In the genomic region with DNA sequence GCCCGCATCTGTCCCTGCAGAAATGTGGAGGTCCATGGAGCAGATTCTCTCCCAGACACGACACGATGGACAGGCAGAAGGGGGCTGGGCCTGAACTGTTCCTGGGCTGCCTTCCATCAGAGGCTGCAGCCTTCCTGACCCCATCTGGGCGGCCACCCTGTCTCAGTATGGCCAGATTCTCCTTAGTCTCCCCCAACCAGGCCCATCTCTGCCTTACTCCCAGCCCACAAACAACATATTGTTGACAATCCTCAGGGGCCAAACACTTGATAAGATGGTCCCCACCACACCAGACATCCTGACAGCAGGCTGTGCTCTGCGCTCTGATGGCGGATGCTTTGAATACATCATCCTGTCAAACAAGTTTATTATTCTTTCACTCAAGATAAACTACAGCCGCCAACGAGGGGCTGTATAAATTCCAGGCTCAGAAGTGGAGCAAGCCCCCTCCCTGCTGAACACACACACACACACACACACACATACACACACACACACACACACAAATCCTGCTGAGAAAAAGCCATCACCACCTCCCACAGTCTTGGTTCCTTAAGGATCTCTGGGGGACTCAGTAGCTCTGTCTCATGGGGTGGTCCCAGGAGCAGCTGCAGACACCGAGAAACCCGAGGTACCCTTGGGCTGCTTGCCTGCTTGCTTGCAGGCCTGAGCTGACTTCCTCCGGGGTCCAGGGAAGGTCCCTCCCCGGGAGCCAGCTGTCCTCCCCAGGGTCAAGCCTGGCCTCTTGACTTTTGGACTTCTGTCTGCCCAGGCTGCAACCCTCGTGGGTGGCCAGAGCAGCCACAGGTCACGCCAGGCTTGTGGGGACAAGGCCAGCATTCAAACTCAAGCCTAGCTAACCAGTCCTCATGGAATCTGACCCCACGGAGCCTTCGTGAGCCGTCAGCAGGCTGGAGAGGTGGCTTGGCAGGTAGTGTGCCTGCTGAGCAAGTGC, we compare ENCODE assay signal across 13 mouse cellular contexts.
DNase-seq lines count a peak whose midpoint lies in the region; ATAC-seq and TF ChIP-seq lines count a peak whose summit lies in the region.
"Had no signal": no experiment of that assay in that cellular context is flagged by ENCODE, and none has a peak within 500 bp of the region (broad histone marks: within the 10 kb centered on the region; RNA-seq: fewer than 3 reads in every experiment).

No protein-coding gene starts in this region.

- WGBS in midbrain, embryonic 11.5 days, result 72% methylated on average over 17 of the region's 17 CpGs
- WGBS in midbrain, postnatal 0 days, result 68% methylated on average over 17 of the region's 17 CpGs
- 36% methylated on average over 17 of the region's 17 CpGs for WGBS in kidney, embryonic 14.5 days

- no peak for TF ChIP-seq CTCF in midbrain, postnatal 0 days (IDR thresholded peaks at IDR 0.05)

- H3K4me1 ChIP-seq in midbrain, embryonic 11.5 days (ENCODE audit: control insufficient read depth, insufficient read depth, low read length), result peaks cover 21% of the 10 kb centered on the region
- peaks cover 9% of the 10 kb centered on the region; the same call in 1 of the 2 replicates for H3K4me1 ChIP-seq in midbrain, postnatal 0 days (ENCODE audit: insufficient read depth, low read length)
- H3K4me1 ChIP-seq in kidney, embryonic 14.5 days (ENCODE audit: control insufficient read depth, insufficient read depth, low read length), result peaks cover 41% of the 10 kb centered on the region

- H3K9me3 ChIP-seq in midbrain, embryonic 11.5 days (ENCODE audit: control insufficient read depth, low read length), result no peaks in the 10 kb centered on the region
- no peaks in the 10 kb centered on the region for H3K9me3 ChIP-seq in midbrain, postnatal 0 days (ENCODE audit: low read length)
- H3K9me3 ChIP-seq in kidney, embryonic 14.5 days (ENCODE audit: control insufficient read depth, low read length), result no peaks in the 10 kb centered on the region
- H3K9me3 ChIP-seq: midbrain, embryonic 12.5 days had no signal

- intact Hi-C loops in heart, postnatal 36 days (cut with DNase I), result loop anchor here (5.0 kb wide), 1 partner anchor 73 kb away; no protein-coding TSS in a partner anchor

- peak; percentile 95 for DNase-seq in heart, adult 11 months
- no peak for DNase-seq in heart, postnatal 36 days
- DNase-seq in midbrain, embryonic 11.5 days (ENCODE audit: low spot score, missing footprints), result peak; percentile 75
- no peak for DNase-seq in midbrain, postnatal 0 days (ENCODE audit: low spot score)
- no peak for DNase-seq in testis, postnatal 10 days (ENCODE audit: low spot score)
- DNase-seq in right cerebral cortex, postnatal 14 days, result no peak
- no peak for DNase-seq in urinary bladder, postnatal 14 days (ENCODE audit: low spot score)
- DNase-seq: B cell, adult 2 months; cerebellum, adult 9-10 months; spleen, adult 18-20 months had no signal

- H3K4me2 ChIP-seq in midbrain, embryonic 11.5 days, result no peak overlapping the region
- H3K4me2 ChIP-seq in midbrain, postnatal 0 days (ENCODE audit: low read depth, low read length, poor library complexity, severe bottlenecking), result no peak overlapping the region
- no peak overlapping the region for H3K4me2 ChIP-seq in kidney, embryonic 14.5 days (replicated peaks; ENCODE audit: low read depth, low read length)
- H3K4me2 ChIP-seq: liver, embryonic 11.5 days; midbrain, embryonic 12.5 days had no signal

- H3K27ac ChIP-seq in midbrain, embryonic 11.5 days (ENCODE audit: low read depth, low read length), result no peak overlapping the region
- no peak overlapping the region for H3K27ac ChIP-seq in midbrain, postnatal 0 days (ENCODE audit: low read depth, low read length)
- peak overlapping the region; percentile 42; the same call in 1 of the 2 replicates for H3K27ac ChIP-seq in kidney, embryonic 14.5 days (ENCODE audit: low read depth, low read length)
- H3K27ac ChIP-seq: midbrain, embryonic 12.5 days had no signal

- H3K27me3 ChIP-seq in midbrain, embryonic 11.5 days (ENCODE audit: control insufficient read depth, insufficient read depth, low read length), result peaks cover 2% of the 10 kb centered on the region; the same call in 1 of the 2 replicates
- H3K27me3 ChIP-seq in midbrain, postnatal 0 days (ENCODE audit: insufficient read depth, low read length), result peaks cover 4% of the 10 kb centered on the region; the same call in 1 of the 2 replicates
- H3K27me3 ChIP-seq in kidney, embryonic 14.5 days (ENCODE audit: control insufficient read depth, insufficient read depth, low read length), result peaks cover 10% of the 10 kb centered on the region

- no peak for ATAC-seq in midbrain, embryonic 11.5 days (ENCODE audit: low FRiP score)
- ATAC-seq in midbrain, postnatal 0 days (ENCODE audit: low FRiP score), result no peak
- peak; percentile 36 for ATAC-seq in kidney, embryonic 14.5 days (ENCODE audit: low FRiP score, low TSS enrichment)

- H3K4me3 ChIP-seq in midbrain, embryonic 11.5 days (ENCODE audit: low read depth, low read length), result no peak overlapping the region
- H3K4me3 ChIP-seq in midbrain, postnatal 0 days (ENCODE audit: low read depth, low read length), result no peak overlapping the region
- no peak overlapping the region for H3K4me3 ChIP-seq in kidney, embryonic 14.5 days (ENCODE audit: low read length)
- H3K4me3 ChIP-seq: midbrain, embryonic 12.5 days had no signal

- H3K36me3 ChIP-seq in midbrain, embryonic 11.5 days (ENCODE audit: control insufficient read depth, insufficient read depth, low read length), result no peaks in the 10 kb centered on the region
- H3K36me3 ChIP-seq in midbrain, postnatal 0 days (ENCODE audit: insufficient read depth, low read length), result no peaks in the 10 kb centered on the region
- no peaks in the 10 kb centered on the region for H3K36me3 ChIP-seq in kidney, embryonic 14.5 days (ENCODE audit: control insufficient read depth, insufficient read depth, low read length)
- H3K36me3 ChIP-seq: midbrain, embryonic 12.5 days had no signal

- no peak overlapping the region for H3K9ac ChIP-seq in midbrain, embryonic 11.5 days (ENCODE audit: low read length)
- H3K9ac ChIP-seq in midbrain, postnatal 0 days (replicated peaks; ENCODE audit: low read length, poor library complexity, severe bottlenecking), result no peak overlapping the region
- H3K9ac ChIP-seq in kidney, embryonic 14.5 days (ENCODE audit: low read depth, low read length), result no peak overlapping the region
- H3K9ac ChIP-seq: midbrain, embryonic 12.5 days had no signal

Comparison
In these comparisons a context has a peak if more than half of its experiments do, and no peak if none do; other contexts are left out.
1. DNase-seq: peak in heart, adult 11 months (single experiment) and midbrain, embryonic 11.5 days (single experiment); none in heart, postnatal 36 days (0 of 2), midbrain, postnatal 0 days (single experiment), testis, postnatal 10 days (single experiment), right cerebral cortex, postnatal 14 days (single experiment) and urinary bladder, postnatal 14 days (single experiment).